Mouse (Mus musculus) 3134 (cell line): Measurements from ENCODE around the gene Bnc1.
A peak's percentile ranks its signal among the peaks of the same experiment; 100 is the strongest.

Source experiments
- DNase-seq: peaks from one replicate; pipeline ENCODE4 v3.0.0-alpha.2; 2011; ENCODE audit warnings: low spot score; ENCODE audit not compliant: insufficient read length; ENCODE audit errors: extremely low read depth

Bnc1 gene

DNA sequence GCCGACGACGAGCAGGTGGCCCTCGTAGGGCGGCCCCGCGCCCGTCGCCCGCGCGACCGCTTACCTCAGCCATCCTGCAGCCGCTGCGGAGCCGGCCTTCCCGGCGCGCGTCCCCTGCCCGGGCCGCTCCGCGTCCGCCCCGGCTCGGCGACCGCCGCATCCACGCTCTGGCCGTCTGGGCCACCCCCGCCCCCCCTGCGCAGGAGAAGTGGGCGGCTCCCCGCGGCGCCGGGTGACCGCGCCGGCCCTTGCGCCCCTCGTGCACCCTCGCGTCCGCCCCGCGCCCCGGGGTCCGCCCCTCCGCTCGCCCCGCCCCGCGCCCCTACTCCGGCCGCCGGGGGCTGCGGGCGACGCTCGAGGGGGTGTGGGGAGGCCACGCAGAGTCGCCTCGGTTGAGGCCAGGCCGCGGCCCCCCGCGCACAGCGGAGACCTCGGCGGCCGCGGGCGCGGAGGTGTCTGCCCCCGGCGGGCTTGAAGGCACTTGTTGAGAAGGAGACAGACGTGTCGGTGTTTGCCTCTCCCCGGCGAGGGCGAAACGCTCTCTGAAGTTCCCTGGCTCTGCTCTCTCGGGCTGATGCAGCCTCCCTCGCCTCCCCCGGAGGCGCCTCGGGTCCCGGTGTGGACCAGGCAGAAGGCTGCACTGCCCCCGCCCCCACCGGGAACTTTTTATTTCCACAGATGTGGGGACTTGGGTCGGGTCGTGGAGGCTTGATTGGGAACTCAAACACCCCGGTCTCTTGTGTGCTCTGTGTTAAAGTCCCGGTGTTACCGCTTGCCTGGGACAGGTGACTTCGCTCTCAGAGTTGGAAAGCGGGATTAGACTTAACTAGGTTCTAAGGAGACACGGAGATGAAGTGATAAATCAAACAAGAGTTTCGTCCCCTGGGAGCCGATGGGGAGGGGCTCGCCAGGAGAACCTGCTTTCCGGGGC, at the start of gene Bnc1:
Bnc1 (minus strand) TSS at position 162 of the 931 bp plus-strand sequence.
- DNase-seq = peak; percentile 58

DNA sequence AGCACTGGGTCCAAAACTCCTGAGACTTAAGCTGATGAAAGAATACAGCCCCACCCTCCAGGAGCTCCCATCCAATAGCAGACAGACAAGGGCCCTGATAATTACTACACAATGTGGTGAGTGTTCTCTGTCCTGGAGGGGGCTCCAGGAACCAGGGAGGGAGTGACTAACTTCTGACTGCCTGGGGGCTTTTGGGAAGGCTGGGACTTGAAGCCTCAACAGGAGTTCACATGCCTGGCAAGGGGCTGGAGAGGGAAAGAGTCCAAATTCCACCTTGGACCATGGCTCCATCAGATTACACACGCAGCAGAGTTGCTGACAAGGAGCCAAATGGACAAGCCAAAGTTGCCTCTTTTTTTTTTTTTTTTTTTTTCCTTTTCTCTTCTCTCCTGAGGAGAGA, 41.3 kb upstream of the Bnc1 start:
- DNase-seq = no peak

DNA sequence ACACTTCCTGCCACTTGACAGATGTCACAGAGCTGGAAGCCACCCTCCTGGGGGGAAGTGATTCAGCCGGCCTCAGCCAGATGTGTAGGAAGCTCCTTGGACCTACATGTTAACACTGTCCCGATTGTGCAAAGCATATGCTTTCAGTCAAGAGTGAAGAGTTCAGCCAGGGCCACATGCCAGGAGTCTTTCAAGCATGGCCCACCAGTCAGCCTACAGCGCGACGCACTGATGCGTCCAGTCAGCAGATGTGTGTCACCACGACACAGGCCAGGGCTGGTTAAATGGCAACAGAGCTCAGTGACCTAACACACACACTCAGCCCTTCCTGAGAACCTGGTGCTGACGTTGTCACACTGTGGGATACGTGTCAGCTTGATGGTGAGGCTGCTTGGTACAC, 37.6 kb upstream of the Bnc1 start:
- DNase-seq = peak; percentile 31

DNA sequence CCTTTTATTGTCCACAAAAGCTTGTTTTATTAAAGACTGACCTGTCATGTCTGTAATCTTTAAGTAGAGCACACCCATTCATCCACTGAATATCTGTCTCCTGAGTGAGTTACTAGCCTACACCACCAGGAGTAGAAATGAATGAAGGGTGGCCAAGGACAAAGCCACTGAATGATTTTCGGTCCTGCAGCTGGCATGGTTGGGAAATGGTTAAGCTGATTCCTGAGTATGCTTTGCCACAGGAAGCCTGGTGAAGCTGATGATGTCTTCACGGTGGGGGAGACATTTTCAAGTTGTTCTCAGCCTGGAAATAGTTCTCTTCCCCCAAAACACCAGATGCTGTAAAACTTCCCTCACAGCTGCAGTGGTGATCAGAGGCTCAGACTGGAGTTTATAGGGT, 33.7 kb upstream of the Bnc1 start:
- no peak for DNase-seq

DNA sequence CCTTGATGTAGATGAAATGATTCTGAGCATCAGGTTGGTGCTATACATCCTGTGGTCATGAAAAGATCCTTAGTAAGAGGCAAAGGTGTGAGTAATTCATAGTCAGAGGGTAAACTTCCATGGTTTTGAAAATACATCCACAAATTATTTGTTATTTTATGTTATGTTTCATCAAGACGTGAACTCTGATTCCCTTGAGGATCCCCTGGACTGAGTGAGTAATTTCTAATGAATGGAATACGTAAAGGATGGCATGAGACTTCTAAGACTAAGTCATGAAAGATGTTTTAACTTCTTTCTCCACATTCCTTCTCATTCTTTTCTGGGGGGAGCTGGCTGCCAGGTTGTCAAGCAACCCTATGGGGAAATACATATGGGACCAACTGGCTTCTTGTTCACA, 31.6 kb upstream of the Bnc1 start:
- no peak for DNase-seq

DNA sequence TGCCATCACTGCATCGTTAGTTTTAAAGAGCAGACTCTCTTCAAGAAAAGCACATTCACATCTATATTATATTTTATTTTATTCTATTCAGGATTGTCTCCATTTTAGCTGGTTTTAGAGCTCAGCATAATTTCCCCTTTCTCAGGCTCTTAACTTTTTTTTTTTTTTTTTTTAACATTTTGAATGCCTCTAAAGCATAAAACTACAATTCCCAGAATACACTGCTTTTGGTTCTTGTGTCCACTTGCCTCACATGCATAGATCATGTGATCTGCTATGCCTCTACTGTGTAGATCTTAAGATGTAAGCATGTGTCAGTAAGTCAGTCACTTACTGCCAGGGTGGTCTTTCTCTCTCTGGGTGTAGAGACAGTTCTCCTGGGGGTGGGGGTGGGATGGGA, 30.3 kb upstream of the Bnc1 start:
- no peak for DNase-seq

DNA sequence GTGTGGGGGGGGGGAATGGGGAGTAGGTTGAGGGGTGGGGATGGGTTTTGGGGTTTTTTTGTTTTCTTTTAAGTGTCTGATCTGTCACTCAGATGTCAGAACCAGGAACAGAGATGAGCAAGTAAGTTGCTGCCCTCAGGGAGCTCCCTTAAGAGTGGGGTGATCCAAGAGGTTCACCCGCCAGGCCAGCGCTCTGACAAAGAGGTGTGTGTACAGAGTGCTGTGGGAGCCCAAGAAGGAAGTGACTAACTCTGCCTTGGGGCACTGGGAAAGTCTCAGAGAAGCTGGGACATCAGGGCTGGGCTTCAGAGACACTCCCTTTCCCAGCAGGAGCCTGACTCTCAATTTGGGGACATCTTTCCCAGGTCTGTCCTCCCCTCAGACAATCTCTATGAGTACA, 25.9 kb upstream of the Bnc1 start:
- DNase-seq = peak; percentile 54

DNA sequence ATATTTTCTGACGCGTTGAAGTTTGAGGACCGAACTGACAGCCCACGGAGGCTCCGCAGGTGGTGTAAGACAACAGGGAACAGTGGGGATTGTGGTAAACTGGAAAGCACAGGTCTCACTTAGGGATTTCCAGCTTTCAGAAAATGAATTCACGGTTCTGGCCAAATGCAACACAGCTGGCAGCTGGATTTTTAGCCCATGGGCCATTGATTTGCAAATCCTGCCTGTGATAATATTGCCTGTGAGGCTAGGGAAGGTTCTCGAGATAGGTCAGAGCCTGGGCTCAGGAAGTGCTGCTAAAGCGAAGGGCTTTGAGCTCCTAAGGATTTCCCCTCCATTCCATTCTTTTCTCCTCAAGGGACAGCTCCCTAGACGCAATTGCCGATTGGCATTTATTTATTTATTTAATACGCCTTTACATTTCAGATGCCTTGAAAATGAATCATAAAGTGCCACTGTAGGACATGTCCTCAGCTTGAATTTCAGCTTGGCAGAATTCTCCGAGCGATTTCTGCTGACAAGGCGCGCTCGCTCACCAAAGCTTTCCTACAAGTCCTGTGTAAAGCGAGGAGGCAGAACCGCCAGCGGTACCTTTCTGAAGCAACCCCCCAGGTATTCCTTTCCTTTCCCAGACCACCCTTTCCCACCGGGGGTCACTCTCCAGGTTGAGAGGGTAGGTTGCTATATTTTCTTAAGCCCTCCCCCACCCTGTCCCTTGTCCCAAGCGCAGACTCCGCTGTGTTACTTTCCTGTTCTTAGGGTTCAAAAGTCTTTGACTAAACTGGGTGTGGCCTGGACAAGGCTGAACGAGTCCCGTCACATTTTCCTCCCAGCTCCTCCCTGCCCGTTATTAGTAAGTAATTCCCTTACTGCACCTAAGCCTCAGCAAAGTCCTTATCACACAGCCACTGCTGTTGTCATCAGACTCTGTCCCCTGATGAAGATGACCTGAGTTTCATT, 24.9 kb upstream of the Bnc1 start:
- DNase-seq = no peak

DNA sequence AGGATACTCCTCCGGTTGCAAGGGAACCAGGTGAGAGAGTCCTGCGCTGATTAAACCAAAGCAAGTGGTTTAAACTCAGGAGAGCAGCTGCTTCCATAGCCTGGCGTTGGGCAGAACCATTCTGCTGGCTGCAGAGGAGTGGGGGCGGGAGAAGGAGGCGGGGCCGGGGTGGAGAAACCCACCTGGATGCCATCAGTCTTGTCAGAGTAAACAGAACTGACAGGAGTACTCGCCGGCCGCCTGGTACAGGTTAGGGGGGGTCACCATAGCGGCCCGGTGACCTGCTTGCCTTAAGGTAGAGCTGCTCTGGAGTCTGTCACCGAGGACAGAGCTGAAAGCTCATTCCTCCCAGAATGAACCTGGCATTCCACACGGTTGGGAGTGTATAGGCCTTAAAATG, 20.4 kb upstream of the Bnc1 start:
- DNase-seq = no peak

DNA sequence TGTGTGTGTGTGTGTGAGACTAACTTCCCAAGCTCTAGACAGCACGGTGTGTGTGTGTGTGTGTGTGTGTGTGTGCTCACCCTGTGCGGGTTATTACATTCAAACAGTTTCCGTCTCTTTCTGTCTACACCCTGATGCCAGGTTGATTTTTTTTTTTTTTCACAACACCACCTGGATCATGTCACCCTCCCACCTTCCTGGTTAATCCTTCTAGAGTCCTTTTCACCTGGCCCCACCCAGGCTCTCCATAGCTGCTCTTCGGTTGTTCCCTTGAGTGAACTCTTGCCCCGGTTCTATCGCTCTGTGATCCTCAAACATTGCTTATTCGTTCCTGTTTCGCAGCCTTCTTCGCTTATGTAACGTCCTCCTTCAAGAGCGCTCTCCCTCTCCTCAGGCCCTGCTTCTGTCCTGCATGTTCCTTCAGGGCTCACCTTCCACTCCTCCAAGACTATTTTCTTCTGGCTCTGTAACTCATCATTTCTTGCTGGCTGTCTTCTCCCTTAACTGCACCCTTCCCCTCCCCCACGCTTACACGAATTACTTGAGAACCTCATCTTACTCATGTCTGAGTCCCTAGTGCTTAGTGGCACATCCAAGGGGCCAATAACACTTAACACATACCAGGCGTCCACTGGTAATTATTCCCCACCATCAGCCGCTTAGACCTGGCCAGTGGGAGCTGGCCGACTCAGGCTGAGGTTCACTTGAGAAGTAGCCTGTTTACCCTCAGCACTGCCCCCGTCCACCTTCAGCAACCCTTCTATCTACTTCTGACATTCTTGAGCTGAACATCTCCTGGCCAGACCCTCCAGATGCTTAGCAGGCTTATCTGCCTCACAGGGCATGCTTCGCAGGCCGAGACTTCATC, 19.7 kb upstream of the Bnc1 start:
- no peak for DNase-seq

DNA sequence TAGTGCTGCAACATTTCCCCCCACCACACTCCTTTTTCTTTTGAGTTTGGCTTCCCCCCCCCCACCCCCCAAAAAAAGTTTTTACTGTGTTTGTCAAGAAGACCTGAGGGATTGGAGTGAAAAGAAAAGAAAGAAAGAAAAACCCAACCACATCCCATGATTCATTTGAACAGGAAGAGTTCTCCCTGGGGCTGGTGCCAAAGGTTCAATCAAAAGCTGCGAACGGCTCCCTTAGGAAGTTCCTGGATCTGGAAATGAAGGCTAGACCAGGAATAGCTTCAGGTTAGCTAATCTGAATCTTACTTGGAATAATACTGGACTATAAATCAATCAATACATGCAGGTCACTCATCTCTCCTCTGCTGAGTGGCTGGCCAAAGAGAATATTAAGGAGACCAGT, 15.1 kb upstream of the Bnc1 start:
- DNase-seq = peak; percentile 58

DNA sequence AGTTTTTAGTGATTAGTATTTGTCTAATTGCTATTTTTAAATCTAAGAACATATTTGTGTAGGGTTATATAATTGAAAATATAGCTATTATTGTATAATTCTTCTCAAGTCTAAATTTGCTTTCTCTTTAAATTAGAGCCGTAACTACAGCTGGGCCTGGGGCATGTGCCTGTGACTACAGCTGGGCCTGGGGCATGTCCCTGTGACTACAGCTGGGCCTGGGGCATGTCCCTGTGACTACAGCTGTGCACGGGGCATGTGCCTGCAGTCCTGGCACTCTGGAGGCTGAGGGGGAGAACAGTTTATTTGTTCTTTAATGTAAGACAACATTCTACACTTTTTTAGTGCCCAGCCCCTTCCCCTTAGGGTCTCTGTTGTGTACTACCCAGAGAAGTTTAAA, 12.1 kb upstream of the Bnc1 start:
- no peak for DNase-seq

DNA sequence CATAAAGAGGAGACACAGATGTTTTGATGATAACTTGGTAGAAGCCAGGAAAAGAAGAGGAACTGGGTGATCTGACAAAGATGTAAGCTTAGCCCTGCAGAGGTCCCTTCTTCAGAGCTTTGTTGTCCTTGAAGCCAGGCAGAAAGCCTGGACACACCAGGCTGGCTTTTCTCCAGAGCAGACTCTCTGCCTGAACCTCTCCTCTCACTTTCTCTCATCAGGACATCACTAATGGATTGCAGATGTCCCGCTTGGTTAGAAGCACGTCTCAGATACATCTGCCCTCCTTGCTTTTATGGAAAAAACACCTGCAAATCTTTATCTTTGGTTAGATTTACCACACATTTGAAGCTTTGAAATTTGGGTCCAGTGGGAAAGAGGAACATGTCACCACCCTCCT, 7.7 kb upstream of the Bnc1 start:
- DNase-seq = no peak

DNA sequence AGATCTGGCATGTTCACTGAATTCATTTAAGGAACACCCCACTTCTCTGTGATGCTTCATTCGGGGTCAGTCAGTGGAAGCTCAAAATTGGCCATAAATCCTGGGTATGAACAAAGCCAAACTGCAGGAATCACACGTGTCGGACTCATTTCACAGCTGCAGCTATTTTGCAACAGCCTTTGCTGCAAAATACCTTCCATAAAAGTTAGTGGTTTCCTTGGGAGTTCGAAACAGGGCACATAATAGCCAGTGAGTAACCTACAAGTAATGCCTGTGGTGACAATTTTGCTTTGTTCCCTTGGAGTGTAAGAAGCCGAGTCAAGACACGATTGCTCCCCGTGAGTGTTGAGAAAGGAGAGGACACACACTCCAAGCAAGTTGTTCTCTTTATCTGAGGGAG, 7.3 kb upstream of the Bnc1 start:
- peak; percentile 64 for DNase-seq

DNA sequence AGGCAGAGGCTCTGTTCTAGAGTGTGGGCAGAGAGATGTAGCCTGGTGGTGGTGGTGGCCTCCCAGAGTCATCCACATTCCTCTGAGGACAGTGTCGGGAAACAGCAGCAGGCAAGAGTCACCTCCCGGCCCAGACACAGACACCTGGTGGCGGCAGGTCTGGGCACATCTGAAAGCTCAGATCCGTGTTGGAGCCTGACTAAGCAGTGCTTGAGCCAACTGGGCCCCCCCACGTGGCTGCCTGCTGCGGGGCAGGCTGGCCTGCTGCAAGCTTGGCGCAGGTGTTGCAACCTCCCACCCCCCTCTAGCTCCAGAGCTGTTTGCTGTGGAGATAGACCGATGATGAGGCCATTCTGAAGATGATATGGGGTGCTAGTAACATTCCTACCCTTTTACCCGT, 3.9 kb upstream of the Bnc1 start:
- DNase-seq = peak; percentile 30

DNA sequence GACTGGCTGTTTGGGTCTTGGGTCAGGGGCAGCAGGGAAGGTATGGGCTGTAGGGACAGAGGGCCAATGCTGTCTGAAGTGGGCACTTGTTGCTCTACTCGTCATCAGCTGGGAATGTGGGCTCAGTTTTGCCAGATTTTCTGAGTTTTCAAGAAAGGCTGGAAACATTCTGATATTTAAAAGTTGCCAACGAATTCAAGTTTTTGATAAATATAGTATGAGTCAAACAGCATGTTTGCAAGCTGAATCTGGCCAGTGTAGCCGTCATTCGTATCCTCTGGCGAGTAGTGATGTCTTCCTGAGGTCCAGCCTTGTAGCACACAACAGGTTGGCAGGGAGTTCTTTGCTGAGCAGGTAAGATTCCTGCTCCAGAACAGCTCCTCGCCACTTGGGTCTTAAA, 3.0 kb upstream of the Bnc1 start:
- DNase-seq = no peak

DNA sequence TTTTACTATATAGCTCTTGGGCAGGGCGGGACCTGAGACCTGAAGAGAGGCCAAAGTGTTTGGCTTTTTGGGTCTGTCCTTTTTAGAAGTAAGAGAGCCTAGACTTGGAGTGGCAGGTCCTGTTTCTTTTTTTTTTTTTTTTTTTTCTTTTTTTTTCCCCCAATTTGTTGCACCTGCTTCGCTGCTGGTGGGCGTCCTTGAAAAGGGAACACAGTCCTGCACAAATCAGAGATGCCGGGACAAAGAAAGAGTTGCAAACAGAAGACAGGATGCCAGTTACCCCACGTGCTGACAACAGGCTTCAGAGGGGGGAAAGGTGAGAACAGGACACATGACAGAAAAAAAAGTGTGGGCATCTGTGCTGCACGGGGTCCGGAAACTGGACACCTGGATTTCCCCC, 1.0 kb upstream of the Bnc1 start:
- no peak for DNase-seq

DNA sequence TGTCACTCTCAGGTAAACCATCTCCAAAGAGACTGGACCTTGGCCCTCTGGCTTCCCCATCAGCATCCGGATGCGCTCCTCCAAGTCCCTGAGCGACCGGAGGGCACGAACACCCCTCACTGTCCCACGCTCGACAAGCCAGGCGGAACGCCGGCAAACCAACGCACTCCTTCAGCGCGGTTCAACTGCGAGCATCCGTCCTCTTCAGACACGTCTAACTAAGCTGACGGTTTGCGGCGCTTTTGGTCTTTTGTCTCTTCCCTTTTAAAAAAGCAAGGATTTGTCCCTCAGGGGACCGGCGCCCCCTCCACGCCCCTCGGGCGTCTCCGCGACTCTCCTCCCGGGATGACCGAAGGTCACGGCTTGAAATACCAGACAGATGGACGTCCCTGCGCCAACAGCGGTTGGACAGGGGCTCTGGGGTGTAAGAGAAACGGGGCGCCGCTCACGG, 456 bp downstream of the Bnc1 start:
- peak; percentile 69 for DNase-seq

DNA sequence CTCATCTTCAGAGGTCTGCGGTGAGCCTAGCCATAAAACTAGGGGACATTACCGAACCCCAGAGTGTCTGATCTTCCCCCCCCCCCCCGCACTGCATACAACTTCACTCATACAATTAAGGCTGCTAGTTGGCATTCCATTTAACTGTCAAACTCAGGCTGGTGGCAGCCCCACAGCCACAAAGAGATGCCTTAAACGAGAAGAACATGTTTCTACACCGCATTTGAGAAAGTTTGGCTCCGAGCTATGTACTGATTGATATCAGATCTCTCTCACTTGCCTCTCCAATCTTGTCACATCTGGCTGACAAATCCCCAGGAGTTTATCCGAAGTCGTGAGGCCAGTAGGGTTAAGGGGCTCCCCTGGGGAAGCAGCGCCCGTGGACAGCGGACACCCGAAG, 976 bp downstream of the Bnc1 start:
- DNase-seq = no peak

DNA sequence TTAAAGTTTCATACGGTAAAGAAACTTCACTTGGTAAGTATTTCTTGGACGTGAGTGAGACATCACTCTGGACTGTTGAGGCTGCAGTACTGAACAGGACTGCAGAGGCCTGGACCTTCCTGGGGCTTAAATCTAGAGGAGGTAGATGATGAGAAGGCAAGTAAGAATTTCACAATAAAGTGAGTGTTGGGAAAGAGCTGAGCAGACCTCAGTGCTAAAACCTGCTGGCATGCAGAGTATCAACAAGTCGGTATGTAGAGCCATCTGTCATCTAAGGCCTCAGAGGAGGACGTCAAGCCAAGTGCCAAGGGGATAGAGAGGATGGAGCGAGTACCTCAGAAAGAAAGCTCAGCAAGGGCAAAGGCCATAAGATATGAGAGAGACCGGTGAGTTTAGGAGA, 8.4 kb downstream of the Bnc1 start:
- no peak for DNase-seq

DNA sequence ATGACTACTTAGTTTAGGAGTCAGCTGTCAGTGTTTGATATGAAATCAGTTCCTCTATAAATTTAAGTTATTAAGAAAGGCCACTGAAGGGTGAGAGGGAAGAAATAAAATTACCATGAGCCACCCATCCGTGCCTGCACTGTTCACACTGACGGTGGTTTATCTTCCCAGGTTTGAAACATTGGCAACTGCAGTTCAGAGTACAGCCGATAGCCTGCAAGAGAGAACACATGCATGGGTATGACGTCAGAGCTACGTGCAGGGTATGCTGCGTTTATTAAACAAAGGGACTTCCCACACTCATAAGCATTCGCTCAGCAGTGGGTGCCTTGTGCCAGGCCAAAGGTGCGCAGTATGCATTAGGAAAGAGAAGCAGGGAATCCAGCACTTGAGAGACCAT, 13.8 kb downstream of the Bnc1 start:
- DNase-seq = no peak
